Mouse (Mus musculus): ENCODE measurements around the gene Slc7a5. TPM values are rescaled to one million over a fixed set of nuclear protein-coding genes. Genes with fewer than 3 reads are reported as not detected.

Gene Slc7a5
- total RNA-seq (2021): 100 to 1,000 TPM; 150 to 153 TPM

GRCm38 (mm10) chr8:121907587-121908248, at the start of gene Slc7a5:
Slc7a5 (minus strand) TSS chr8:121907694.
- intact Hi-C loops (cut with DNase I): loop anchor here (2.0 kb wide), 1 partner anchor 57 kb away; no protein-coding TSS in a partner anchor
- DNase-seq: peak; percentile 99

- intact Hi-C loops (cut with DNase I): no loop called here
- no peak for DNase-seq
Measured at GRCm38 (mm10) chr8:121955825-121956500, 48.5 kb upstream of the Slc7a5 start.

GRCm38 (mm10) chr8:121954981-121955555, 47.6 kb upstream of the Slc7a5 start:
- intact Hi-C loops (cut with DNase I): no loop called here
- DNase-seq: no peak

GRCm38 (mm10) chr8:121953821-121954545, 46.5 kb upstream of the Slc7a5 start:
- intact Hi-C loops (cut with DNase I): no loop called here

GRCm38 (mm10) chr8:121952800-121953199, 45.3 kb upstream of the Slc7a5 start:
- no peak for DNase-seq
- intact Hi-C loops (cut with DNase I): no loop called here

More at GRCm38 (mm10) chr8:121953821-121954545, 46.5 kb upstream of the Slc7a5 start:
- no peak for DNase-seq

GRCm38 (mm10) chr8:121952122-121952521, 44.6 kb upstream of the Slc7a5 start:
- intact Hi-C loops (cut with DNase I): no loop called here
- DNase-seq: no peak

- DNase-seq: no peak
- intact Hi-C loops (cut with DNase I): no loop called here
Measured at GRCm38 (mm10) chr8:121951656-121952009, 44.1 kb upstream of the Slc7a5 start.

- intact Hi-C loops (cut with DNase I): no loop called here
Measured at GRCm38 (mm10) chr8:121950749-121951655, 43.5 kb upstream of the Slc7a5 start.

GRCm38 (mm10) chr8:121949941-121950748, 42.7 kb upstream of the Slc7a5 start:
- intact Hi-C loops (cut with DNase I): no loop called here

More at GRCm38 (mm10) chr8:121950749-121951655, 43.5 kb upstream of the Slc7a5 start:
- DNase-seq: peak; percentile 77

GRCm38 (mm10) chr8:121949222-121949800, 41.8 kb upstream of the Slc7a5 start, which contains the start of gene Banp:
Banp (plus strand) TSS chr8:121949750.
- DNase-seq: no peak
- intact Hi-C loops (cut with DNase I): no loop called here

More at GRCm38 (mm10) chr8:121949941-121950748, 42.7 kb upstream of the Slc7a5 start:
- DNase-seq: peak; percentile 99

- intact Hi-C loops (cut with DNase I): no loop called here
Measured at GRCm38 (mm10) chr8:121948321-121949145, 41.0 kb upstream of the Slc7a5 start.

GRCm38 (mm10) chr8:121947753-121948141, 40.3 kb upstream of the Slc7a5 start:
- peak; percentile 96 for DNase-seq
- intact Hi-C loops (cut with DNase I): no loop called here

More at GRCm38 (mm10) chr8:121948321-121949145, 41.0 kb upstream of the Slc7a5 start:
- DNase-seq: no peak

GRCm38 (mm10) chr8:121947047-121947752, 39.7 kb upstream of the Slc7a5 start:
- peak; percentile 48 for DNase-seq

GRCm38 (mm10) chr8:121946351-121946750, 38.9 kb upstream of the Slc7a5 start:
- no peak for DNase-seq
- intact Hi-C loops (cut with DNase I): no loop called here

More at GRCm38 (mm10) chr8:121947047-121947752, 39.7 kb upstream of the Slc7a5 start:
- intact Hi-C loops (cut with DNase I): no loop called here

- no peak for DNase-seq
- intact Hi-C loops (cut with DNase I): no loop called here
Measured at GRCm38 (mm10) chr8:121944831-121945230, 37.3 kb upstream of the Slc7a5 start, which contains the start of gene Car5a. Car5a (minus strand) TSS chr8:121944904.

- intact Hi-C loops (cut with DNase I): no loop called here
- no peak for DNase-seq
Measured at GRCm38 (mm10) chr8:121943716-121944115, 36.2 kb upstream of the Slc7a5 start.

- no peak for DNase-seq
- intact Hi-C loops (cut with DNase I): no loop called here
Measured at GRCm38 (mm10) chr8:121943057-121943540, 35.6 kb upstream of the Slc7a5 start.
